Mouse (Mus musculus) lung, postnatal 0 days (tissue): ENCODE measurements at regions not wholly inside any gene's neighbourhood (a gene's known extent, or its start where the extent isn't known, plus 50 kb on each side); places are given as distances from the start of the nearest gene placed in this dataset.

ENCODE experiments used
- ATAC-seq: fragments of 200-750 bp; cut with Nextera tagmentation; 2 replicates; pipeline ENCODE4 v1.8.0; 2017; ENCODE audit warnings: moderate library complexity
- DNase-seq: peaks from one replicate; pipeline ENCODE4 v3.0.0-alpha.2; 2016; ENCODE audit warnings: low spot score
- H3K27ac ChIP-seq: fragments of 300-500 bp; sonication (generic); 2 replicates; pipeline ENCODE4 v1.5.1; 2014; ENCODE audit warnings: antibody characterized with exemption, mild to moderate bottlenecking, low read length, mixed read lengths
- H3K27me3 ChIP-seq: fragments of 300-500 bp; sonication (generic); replicated peaks from 2 replicates; pipeline ENCODE4 v1.6.1; 2014; ENCODE audit warnings: low read length, mixed read lengths; ENCODE audit not compliant: insufficient read depth
- H3K36me3 ChIP-seq: fragments of 300-500 bp; sonication (generic); 2 replicates; pipeline ENCODE4 v1.6.1; 2014; ENCODE audit warnings: low read length, mixed read lengths; ENCODE audit not compliant: insufficient read depth
- H3K4me1 ChIP-seq: fragments of 300-500 bp; sonication (generic); 2 replicates; pipeline ENCODE4 v1.6.1; 2014; ENCODE audit warnings: antibody characterized with exemption, low read depth, low read length, mixed read lengths; ENCODE audit not compliant: insufficient read depth
- H3K4me2 ChIP-seq: fragments of 300-500 bp; sonication (generic); replicated peaks from 2 replicates; pipeline ENCODE4 v1.6.1; 2014; ENCODE audit warnings: low read depth, mild to moderate bottlenecking, low read length, moderate library complexity, mixed read lengths
- H3K4me3 ChIP-seq: fragments of 300-500 bp; sonication (generic); 2 replicates; pipeline ENCODE4 v1.5.1; 2014; ENCODE audit warnings: low read depth, low read length
- H3K9ac ChIP-seq: fragments of 300-500 bp; sonication (generic); replicated peaks from 2 replicates; pipeline ENCODE4 v1.6.1; 2014; ENCODE audit warnings: low read depth, mild to moderate bottlenecking
- H3K9me3 ChIP-seq: fragments of 300-500 bp; sonication (generic); 2 replicates; pipeline ENCODE4 v1.6.1; 2016; ENCODE audit warnings: low read length, mixed read lengths
- CTCF ChIP-seq: IDR thresholded peaks from 2 replicates; pipeline ENCODE4 v1.5.1; 2016; ENCODE audit warnings: antibody characterized with exemption, mild to moderate bottlenecking
- EP300 ChIP-seq: IDR thresholded peaks from 2 replicates; pipeline ENCODE4 v1.6.1; 2016; ENCODE audit warnings: antibody characterized with exemption, mild to moderate bottlenecking, control low read depth
- WGBS: fragments of 180-500 bp; shearing (Covaris S2); extraction: QIAGEN DNeasy Blood & Tissue Kit; methylation state at CpG from one replicate; pipeline ENCODE4 v1.1.7; 2014; 5-methylcytosine and 5-hydroxymethylcytosine counted together

GRCm38 (mm10) chr19:53440327-53441055 lies 50.1 kb upstream of the Smndc1 start:
- H3K9me3 ChIP-seq = no peaks in the 10 kb centered on the region
- 62% methylated on average over 10 of the region's 10 CpGs for WGBS
- no peaks in the 10 kb centered on the region for H3K4me1 ChIP-seq
- no peak overlapping the region for H3K9ac ChIP-seq
- H3K4me2 ChIP-seq = no peak overlapping the region
- no peak overlapping the region for H3K4me3 ChIP-seq
- H3K36me3 ChIP-seq = no peaks in the 10 kb centered on the region
- ATAC-seq (no peak), DNase-seq (no peak)
- no peak overlapping the region for H3K27ac ChIP-seq
- no peaks in the 10 kb centered on the region for H3K27me3 ChIP-seq
- TF ChIP-seq EP300 (no peak), CTCF (no peak)
